Mouse (Mus musculus) bone marrow macrophage, adult 2 months (primary cell): Measurements from ENCODE around the gene Alg9.

Experiments
- CTCF ChIP-seq: IDR thresholded peaks from 2 replicates; pipeline ENCODE4 v1.5.1; 2012; ENCODE audit warnings: low read depth, mild to moderate bottlenecking, low read length, moderate library complexity
- POLR2A ChIP-seq: IDR thresholded peaks from 2 replicates; pipeline ENCODE4 v1.6.1; 2012; ENCODE audit warnings: mild to moderate bottlenecking, low read depth, low read length, borderline replicate concordance

DNA sequence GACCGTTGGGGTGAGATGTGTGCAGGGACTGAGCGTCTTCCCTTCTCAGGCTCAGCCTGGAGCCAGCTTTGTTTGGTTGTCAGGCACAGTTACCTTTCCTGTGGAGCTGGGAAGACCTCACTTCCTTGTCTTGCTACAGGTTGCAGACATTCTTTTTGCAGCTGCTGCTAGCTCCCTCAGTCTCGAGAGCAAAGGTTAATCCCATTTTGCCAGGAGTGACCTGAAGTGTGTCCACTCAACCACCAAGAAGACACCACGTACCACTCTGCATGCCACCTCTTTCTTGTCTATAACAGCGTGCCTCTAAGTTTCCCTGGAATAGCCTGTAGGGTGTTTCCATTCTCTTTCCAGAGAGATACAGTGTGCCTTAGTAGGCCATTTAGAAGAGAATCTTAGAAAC lies 74.0 kb downstream of the Alg9 start:
- TF ChIP-seq POLR2A: no peak
- TF ChIP-seq CTCF: no peak
